Mouse (Mus musculus) 3134 (cell line): ENCODE data around the gene Lce1f.

Experiments used
- DNase-seq: peaks from one replicate; pipeline ENCODE4 v3.0.0-alpha.2; 2011; ENCODE audit warnings: low spot score; ENCODE audit not compliant: insufficient read length; ENCODE audit errors: extremely low read depth

Gene Lce1f

DNA sequence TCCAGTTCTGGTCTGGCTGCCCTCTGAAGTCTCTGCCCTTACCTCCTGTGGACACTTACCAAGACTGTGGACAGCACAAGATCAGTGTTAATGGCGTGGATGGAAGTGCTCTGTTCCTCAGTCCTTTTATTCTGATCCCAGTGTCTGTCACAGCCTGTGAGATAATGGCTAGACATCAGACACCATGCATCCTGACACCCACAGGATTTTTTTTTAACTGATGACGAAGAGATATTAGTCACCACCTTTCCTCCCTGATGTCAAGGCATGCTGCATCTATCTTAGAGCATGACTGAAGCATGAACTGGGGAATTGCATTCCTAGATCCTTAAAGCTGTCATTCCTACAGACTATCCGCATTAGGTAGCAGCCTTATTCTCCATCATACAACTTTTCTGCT lies at the start of gene Lce1f:
Lce1f (minus strand) TSS at position 101 of the 400 bp plus-strand sequence.
- no peak for DNase-seq

DNA sequence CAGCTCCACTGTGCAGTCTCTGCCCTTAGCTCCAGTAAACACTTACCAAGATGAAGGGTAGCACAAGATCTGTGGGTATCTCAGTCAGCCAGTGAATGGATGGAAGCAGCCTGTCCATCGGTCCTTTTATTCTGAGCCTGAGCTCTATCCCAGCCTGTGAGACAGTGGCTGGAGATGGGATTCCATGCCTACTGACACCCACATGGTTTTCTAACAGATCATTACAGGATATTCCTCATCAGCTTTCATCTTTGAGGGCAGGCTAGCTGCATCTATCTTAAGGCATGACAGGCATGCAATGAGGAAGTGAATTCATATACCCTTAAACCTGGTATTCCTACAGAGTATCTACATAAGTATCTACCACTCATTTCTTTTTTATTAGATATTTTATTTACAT lies 44.8 kb upstream of the Lce1f start, which contains the start of gene Lce1h:
Lce1h (minus strand) TSS at position 101 of the 400 bp plus-strand sequence.
- no peak for DNase-seq

DNA sequence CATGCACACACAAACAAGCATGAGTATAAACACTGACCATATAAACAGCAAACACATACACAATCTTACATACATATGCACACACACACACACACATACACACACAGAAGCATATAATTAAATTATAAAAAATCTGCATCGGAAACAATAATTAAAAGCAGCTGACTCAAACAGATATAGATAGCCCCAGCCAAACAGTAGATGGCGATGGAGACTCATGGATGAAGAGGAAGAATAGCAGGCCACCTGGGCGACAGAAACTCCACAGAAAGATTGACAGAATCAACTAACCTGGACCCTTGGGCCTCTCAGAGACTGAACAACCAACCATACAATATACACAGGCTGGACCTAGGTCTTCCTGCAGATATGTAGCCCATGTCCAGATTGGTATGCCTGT lies 33.0 kb upstream of the Lce1f start:
- DNase-seq = no peak

DNA sequence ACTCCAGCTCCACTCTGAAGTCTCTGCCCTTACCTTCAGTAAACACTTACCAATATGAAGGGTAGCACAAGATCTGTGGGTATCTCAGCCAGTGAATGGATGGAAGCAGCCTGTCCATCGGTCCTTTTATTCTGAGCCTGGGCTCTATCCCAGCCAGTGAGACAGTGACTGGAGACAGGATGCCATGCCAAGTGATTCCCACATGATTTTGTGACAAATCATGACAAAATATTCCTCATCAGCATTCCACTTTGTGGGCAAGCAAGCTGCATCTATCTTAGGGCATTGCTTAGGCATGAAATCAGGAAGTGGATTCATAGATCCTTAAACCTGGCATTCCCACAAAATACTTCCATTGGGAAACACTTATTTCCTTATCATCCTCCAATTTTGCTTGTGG lies 32.1 kb upstream of the Lce1f start, which contains the start of gene Lce1g:
Lce1g (minus strand) TSS at position 101 of the 400 bp plus-strand sequence.
- DNase-seq = peak; percentile 46

DNA sequence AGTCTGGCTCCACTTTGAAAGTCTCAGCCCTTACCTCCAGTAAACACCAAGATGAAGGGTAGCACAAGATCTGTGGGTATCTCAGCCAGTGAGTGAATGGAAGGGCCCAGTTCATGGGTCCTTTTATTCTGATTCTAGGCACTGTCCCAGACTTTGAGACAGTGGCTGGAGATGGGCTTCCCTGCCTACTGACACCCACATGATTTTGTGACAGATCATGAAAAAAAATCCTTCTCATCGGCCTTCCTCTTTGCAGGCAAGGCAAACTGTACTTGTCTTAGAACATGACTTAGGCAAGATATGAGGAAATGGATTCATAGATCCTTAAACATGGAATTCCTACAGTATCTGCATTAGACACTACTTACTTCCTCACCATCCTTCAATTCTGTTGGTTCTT lies 18.8 kb upstream of the Lce1f start, which contains the start of gene Gm38119:
Gm38119 (minus strand) TSS at position 101 of the 400 bp plus-strand sequence.
- no peak for DNase-seq

DNA sequence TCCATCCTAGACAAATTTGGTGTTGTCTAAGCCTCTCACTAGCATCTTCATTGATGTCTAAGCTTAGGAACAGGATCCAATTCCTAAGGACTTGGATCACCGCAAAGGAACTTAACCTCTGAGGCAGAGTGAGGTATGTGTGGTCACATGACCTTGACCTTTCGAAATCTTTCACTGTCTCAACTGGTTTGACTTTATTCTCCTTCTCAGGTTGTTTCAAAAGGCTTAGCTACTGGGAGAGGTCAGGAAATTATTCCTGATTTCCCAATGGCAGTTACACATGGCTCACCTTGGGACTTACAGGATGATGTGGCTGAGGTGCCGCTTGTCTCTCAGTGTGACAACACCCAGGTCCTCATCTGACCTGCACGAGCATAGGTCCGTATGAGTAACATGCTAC lies 2.5 kb upstream of the Lce1f start:
- peak; percentile 57 for DNase-seq

DNA sequence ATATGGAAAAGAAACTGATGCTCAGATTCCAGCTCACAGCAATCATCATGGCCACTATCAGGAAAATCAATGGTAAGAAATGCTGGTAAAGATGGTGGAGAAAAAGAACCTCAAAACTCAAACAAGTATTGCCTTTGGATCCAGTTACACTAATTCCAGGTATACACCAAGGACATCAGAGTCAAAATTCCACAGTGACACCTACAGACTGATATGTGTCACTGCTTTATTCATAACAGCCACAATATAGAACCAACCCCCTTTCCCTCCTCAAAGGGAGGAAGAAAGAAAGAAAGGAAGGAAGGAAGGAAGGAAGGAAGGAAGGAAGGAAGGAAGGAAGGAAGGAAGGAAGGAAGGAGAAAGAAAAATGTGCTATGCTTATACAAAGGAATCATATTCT lies 5.0 kb downstream of the Lce1f start:
- DNase-seq = no peak

DNA sequence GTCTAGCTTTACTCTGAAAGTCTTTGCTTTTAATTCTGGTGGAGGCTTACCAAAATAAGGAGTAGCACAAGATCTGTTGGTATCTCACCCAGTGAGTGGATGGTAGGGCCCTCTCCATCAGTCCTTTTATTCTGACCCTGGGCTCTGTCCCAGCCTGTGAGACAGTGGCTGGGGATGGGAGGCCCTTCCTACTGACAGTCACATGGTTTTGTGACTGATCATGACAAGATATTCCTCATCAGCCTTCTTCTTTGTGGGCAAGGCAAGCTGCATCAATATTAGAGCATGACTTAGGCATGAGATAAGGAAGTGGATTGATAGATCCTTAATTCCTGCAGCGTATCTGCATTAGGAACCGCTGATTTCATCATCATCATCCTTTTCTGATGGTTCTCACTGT lies 11.2 kb downstream of the Lce1f start, which contains the start of gene Lce1e:
Lce1e (minus strand) TSS at position 101 of the 400 bp plus-strand sequence.
- no peak for DNase-seq

DNA sequence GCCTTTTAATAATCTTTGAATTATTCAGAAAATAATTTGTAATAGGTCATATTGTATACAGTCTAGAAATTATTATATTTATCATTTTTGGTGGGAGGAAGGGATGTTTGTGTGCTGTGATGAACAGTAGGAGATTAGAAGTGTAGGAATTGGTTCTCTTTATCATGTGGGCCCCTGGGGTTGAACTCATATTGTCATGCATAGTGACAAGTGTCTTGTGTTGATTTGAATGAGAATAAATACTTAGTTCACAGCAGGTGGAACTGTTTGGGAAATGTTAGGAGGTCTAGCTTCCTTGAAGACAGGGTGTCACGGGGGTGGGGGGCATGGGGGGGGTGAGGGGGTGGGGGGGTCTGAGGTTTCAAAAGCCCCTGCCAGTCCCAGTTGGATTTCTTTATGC lies 25.5 kb downstream of the Lce1f start:
- no peak for DNase-seq

DNA sequence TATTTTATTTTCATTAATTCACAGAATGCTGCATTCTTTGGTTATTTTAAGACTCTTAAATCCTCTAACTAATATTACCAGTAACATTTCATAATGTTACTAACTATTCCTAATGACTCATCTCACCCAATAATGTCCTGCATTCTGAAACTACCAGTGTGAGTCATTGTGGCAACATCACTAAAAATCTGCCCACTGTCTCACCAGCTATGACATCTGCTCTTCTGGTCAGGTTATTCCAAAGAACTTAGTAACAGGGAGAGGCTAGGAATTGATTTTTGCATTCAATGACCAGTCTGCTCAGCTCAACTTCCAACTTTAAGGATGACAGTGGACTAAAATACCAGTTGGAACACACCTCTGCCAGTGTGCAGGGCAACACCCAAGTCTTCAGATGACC lies 28.5 kb downstream of the Lce1f start:
- DNase-seq = peak; percentile 69

DNA sequence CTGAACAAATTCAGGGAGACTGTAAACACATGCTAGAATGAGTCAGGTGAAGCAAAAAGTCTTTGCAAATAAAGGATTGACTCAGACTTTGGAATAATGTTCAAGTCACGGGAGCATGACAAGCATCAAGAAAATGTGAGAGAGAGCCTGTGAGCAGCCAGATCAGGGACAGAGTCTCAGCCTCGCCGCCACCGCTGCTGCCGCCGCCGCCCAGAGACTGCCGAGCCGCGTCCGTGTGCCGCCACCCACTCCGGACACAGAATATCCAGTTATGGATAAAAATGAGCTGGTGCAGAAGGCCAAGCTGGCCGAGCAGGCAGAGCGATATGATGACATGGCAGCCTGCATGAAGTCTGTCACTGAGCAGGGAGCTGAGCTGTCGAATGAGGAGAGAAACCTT lies 31.0 kb downstream of the Lce1f start:
- peak; percentile 24 for DNase-seq

DNA sequence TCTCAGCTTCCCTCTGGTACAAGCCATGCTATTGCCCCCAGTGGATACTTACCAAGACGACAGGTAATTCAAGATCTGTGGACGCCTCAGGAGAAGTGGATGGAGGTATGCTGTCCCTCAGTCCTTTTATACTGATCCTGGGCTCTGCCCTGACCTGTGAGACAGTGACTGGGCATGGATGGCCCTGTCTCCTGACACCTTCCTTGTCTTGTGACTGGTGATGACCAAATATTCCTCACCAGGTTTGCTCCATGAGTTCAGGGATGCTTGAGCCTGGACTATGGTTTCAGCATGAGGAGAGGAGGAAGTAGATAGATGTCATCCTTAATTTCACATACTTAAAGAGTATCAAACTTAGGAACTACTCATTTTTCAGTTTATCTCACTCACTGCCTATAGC lies 33.0 kb downstream of the Lce1f start, which contains the start of gene Lce1d:
Lce1d (minus strand) TSS at position 101 of the 400 bp plus-strand sequence.
- DNase-seq = no peak

DNA sequence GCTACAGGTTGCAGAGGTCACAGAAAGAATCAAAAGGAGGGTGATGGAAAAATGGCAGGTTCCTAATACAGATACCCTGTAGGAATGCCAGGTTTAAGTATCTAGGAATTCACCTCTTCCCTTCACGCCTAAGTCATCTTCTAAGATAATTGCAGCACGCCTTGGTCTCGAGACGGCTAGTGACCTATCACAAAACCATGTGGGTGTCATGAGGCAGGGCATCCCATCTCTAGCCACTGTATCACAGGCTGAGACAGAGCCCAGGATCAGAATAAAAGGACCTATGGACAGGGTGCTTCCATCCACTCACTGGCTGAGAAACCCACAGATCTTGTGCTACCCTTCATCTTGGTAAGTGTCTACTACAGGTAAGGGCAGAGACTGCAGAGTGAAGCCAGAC lies 41.2 kb downstream of the Lce1f start, which contains the start of gene Lce1c:
Lce1c (plus strand) TSS at position 301 of the 400 bp plus-strand sequence.
- DNase-seq = no peak

DNA sequence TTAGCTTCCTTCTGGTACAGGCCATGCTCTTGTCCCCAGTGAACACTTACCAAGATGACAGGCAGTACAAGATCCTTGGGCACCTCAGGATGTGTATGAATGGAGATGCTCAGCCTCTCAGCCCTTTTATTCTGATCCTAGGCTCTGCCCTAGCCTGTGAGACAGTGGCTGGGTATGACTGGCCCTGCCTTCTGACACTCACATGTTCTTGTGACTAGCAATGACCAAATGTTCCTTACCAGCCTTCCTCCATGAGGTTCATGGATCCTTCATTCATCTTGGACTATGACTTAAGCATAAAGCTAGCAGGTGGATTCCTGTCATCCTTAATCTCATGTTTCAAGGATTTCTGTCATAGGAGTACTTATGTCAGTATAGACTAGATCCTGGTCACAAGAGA lies 49.9 kb downstream of the Lce1f start, which contains the start of gene Lce1a2:
Lce1a2 (minus strand) TSS at position 101 of the 400 bp plus-strand sequence.
- no peak for DNase-seq
